Mouse (Mus musculus): ENCODE measurements around the gene AU022252. TPM values are rescaled to one million over a fixed set of nuclear protein-coding genes. Genes with fewer than 3 reads are reported as not detected.

AU022252 gene
- total and polyA plus RNA-seq, 2 experiments from 2014 or later: 19.8 to 26.4 TPM

- Histone ChIP-seq H3K27ac (no peak overlapping the region), H3K4me3 (ENCODE audit: low read length) (no peak overlapping the region), H3K36me3 (ENCODE audit: insufficient read depth, low read length) (peaks cover 8% of the 10 kb centered on the region; the same call in 1 of the 2 replicates), H3K9ac (replicated peaks; ENCODE audit: low read length) (no peak overlapping the region), H3K4me2 (ENCODE audit: low read depth, low read length) (no peak overlapping the region), H3K27me3 (ENCODE audit: insufficient read depth, low read length) (no peaks in the 10 kb centered on the region), H3K9me3 (ENCODE audit: low read length) (no peaks in the 10 kb centered on the region), H3K4me1 (ENCODE audit: insufficient read depth, low read length) (no peaks in the 10 kb centered on the region)
- peak; percentile 90 for DNase-seq (ENCODE audit: low spot score)
- 0 out of 2 replicates have a peak, but pooled peaks have one; percentile 57 for ATAC-seq
- TF ChIP-seq CTCF (IDR thresholded peaks at IDR 0.05; ENCODE audit: low read depth): peak; percentile 93
- WGBS: 15% methylated on average over 8 of the region's 8 CpGs
Observed at GRCm38 (mm10) chr4:119204672-119205071, 27.8 kb downstream of the AU022252 start.

- H3K9ac ChIP-seq (replicated peaks; ENCODE audit: low read length): no peak overlapping the region
- H3K36me3 ChIP-seq (ENCODE audit: insufficient read depth, low read length): peaks cover 8% of the 10 kb centered on the region; the same call in 1 of the 2 replicates
- DNase-seq (ENCODE audit: low spot score) (no peak), ATAC-seq (no peak)
- no peak overlapping the region for H3K4me3 ChIP-seq (ENCODE audit: low read length)
- H3K9me3 ChIP-seq (ENCODE audit: low read length): no peaks in the 10 kb centered on the region
- H3K4me1 ChIP-seq (ENCODE audit: insufficient read depth, low read length): no peaks in the 10 kb centered on the region; the same call in 1 of the 2 replicates
- 77% methylated on average over 6 of the region's 6 CpGs for WGBS
- no peak for TF ChIP-seq CTCF (IDR thresholded peaks at IDR 0.05; ENCODE audit: low read depth)
- H3K4me2 ChIP-seq (ENCODE audit: low read depth, low read length): no peak overlapping the region
- H3K27me3 ChIP-seq (ENCODE audit: insufficient read depth, low read length): no peaks in the 10 kb centered on the region
- no peak overlapping the region for H3K27ac ChIP-seq
Observed at GRCm38 (mm10) chr4:119198105-119198504, 34.4 kb downstream of the AU022252 start.

GRCm38 (mm10) chr4:119195582-119196320, 36.8 kb downstream of the AU022252 start:
- DNase-seq (ENCODE audit: low spot score) (no peak), ATAC-seq (no peak)

GRCm38 (mm10) chr4:119194909-119195581, 37.5 kb downstream of the AU022252 start, which contains the start of gene Svbp:
TSS of gene Svbp (plus strand) at chr4:119195306.
- WGBS: under 1% methylated on average over 34 of the region's 47 CpGs
- ATAC-seq: peak; percentile 94
- no peaks in the 10 kb centered on the region for H3K9me3 ChIP-seq (ENCODE audit: low read length)
- H3K9ac ChIP-seq (replicated peaks; ENCODE audit: low read length): peak within 1 kb of the TSS; percentile 85
- H3K27me3 ChIP-seq (ENCODE audit: insufficient read depth, low read length): no peaks in the 10 kb centered on the region
- H3K4me1 ChIP-seq (ENCODE audit: insufficient read depth, low read length): no peaks in the 10 kb centered on the region; the same call in 1 of the 2 replicates
- peak; percentile 95 for DNase-seq (ENCODE audit: low spot score)
- H3K36me3 ChIP-seq (ENCODE audit: insufficient read depth, low read length): no peaks in the 10 kb centered on the region
- peak within 1 kb of the TSS; percentile 57 for H3K4me2 ChIP-seq (ENCODE audit: low read depth, low read length)
- H3K27ac ChIP-seq: peak within 1 kb of the TSS; percentile 86
- peak within 1 kb of the TSS; percentile 83 for H3K4me3 ChIP-seq (ENCODE audit: low read length)
- TF ChIP-seq CTCF (IDR thresholded peaks at IDR 0.05; ENCODE audit: low read depth): no peak

More at GRCm38 (mm10) chr4:119195582-119196320, 36.8 kb downstream of the AU022252 start:
- peak overlapping the region; percentile 83 for H3K4me3 ChIP-seq (ENCODE audit: low read length)
- H3K4me1 ChIP-seq (ENCODE audit: insufficient read depth, low read length): no peaks in the 10 kb centered on the region; the same call in 1 of the 2 replicates
- peak overlapping the region; percentile 57 for H3K4me2 ChIP-seq (ENCODE audit: low read depth, low read length)
- H3K27ac ChIP-seq: peak overlapping the region; percentile 86
- peaks cover 2% of the 10 kb centered on the region; the same call in 1 of the 2 replicates for H3K36me3 ChIP-seq (ENCODE audit: insufficient read depth, low read length)
- H3K9me3 ChIP-seq (ENCODE audit: low read length): no peaks in the 10 kb centered on the region
- no peak for TF ChIP-seq CTCF (IDR thresholded peaks at IDR 0.05; ENCODE audit: low read depth)
- H3K27me3 ChIP-seq (ENCODE audit: insufficient read depth, low read length): no peaks in the 10 kb centered on the region
- H3K9ac ChIP-seq (replicated peaks; ENCODE audit: low read length): peak overlapping the region; percentile 85
- 4% methylated on average over 16 of the region's 18 CpGs for WGBS

- DNase-seq (ENCODE audit: low spot score) (no peak), ATAC-seq (no peak)
- Histone ChIP-seq H3K27ac (no peak overlapping the region), H3K4me3 (ENCODE audit: low read length) (no peak overlapping the region), H3K4me1 (ENCODE audit: insufficient read depth, low read length) (no peaks in the 10 kb centered on the region), H3K27me3 (ENCODE audit: insufficient read depth, low read length) (no peaks in the 10 kb centered on the region), H3K9ac (replicated peaks; ENCODE audit: low read length) (no peak overlapping the region), H3K36me3 (ENCODE audit: insufficient read depth, low read length) (no peaks in the 10 kb centered on the region), H3K9me3 (ENCODE audit: low read length) (no peaks in the 10 kb centered on the region), H3K4me2 (ENCODE audit: low read depth, low read length) (no peak overlapping the region)
- TF ChIP-seq CTCF (IDR thresholded peaks at IDR 0.05; ENCODE audit: low read depth): no peak
- 91% methylated on average over 4 of the region's 4 CpGs for WGBS
Observed at GRCm38 (mm10) chr4:119192757-119193156, 39.8 kb downstream of the AU022252 start.

GRCm38 (mm10) chr4:119191273-119191672, 41.2 kb downstream of the AU022252 start:
- Histone ChIP-seq H3K27me3 (ENCODE audit: insufficient read depth, low read length) (no peaks in the 10 kb centered on the region), H3K4me2 (ENCODE audit: low read depth, low read length) (no peak overlapping the region), H3K9ac (replicated peaks; ENCODE audit: low read length) (no peak overlapping the region), H3K4me3 (ENCODE audit: low read length) (no peak overlapping the region), H3K9me3 (ENCODE audit: low read length) (no peaks in the 10 kb centered on the region), H3K27ac (no peak overlapping the region), H3K4me1 (ENCODE audit: insufficient read depth, low read length) (no peaks in the 10 kb centered on the region), H3K36me3 (ENCODE audit: insufficient read depth, low read length) (no peaks in the 10 kb centered on the region)
- WGBS: 70% methylated on average over 3 of the region's 3 CpGs
- DNase-seq (ENCODE audit: low spot score) (no peak), ATAC-seq (no peak)
- no peak for TF ChIP-seq CTCF (IDR thresholded peaks at IDR 0.05; ENCODE audit: low read depth)
